Mouse (Mus musculus): Measurements from ENCODE around the gene Cdk1.

DNA sequence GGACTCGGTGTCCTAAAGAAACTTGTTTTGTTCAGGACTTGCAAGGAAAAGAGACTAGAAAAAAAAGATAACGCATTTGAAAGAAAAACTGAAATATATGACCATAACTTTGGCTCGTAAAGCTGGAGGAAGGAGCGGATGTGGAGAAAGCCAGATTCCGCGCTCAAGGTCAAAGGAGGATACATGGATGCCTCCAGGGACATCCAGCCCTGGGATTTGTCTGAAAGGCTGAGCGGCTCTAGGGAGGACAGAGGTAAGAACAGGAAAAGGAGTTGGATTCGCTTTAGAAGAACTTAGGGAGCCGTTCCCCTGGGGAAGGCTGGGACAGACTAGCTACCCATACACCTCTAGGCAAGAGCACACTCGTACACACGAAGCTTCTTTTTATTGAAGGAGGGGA lies 13.5 kb upstream of the Cdk1 start:
- TF ChIP-seq CTCF (IDR thresholded peaks at IDR 0.05; ENCODE audit: insufficient read depth, low read depth, low read length): no peak
- TF ChIP-seq POLR2A (IDR thresholded peaks at IDR 0.05; ENCODE audit: insufficient read depth, low read depth, low read length): no peak

Data from olfactory bulb, adult 2 months (tissue).